Mouse (Mus musculus) midbrain, embryonic 15.5 days (tissue): ENCODE results near the gene Zc3h18. TPM values are rescaled to one million over a fixed set of nuclear protein-coding genes. Genes with fewer than 3 reads are reported as not detected.

Source experiments
- ATAC-seq: fragments of 200-750 bp; cut with Nextera tagmentation; replicated peaks from 2 replicates; pipeline ENCODE4 v1.8.0; 2017; ENCODE audit warnings: moderate TSS enrichment
- H3K27ac ChIP-seq: fragments of 300-500 bp; sonication (generic); 2 replicates; pipeline ENCODE4 v1.5.1; 2015; ENCODE audit warnings: mild to moderate bottlenecking, inconsistent platforms
- H3K27me3 ChIP-seq: fragments of 300-500 bp; sonication (generic); replicated peaks from 2 replicates; pipeline ENCODE4 v1.6.1; 2015; ENCODE audit warnings: inconsistent platforms
- H3K36me3 ChIP-seq: fragments of 300-500 bp; sonication (generic); replicated peaks from 2 replicates; pipeline ENCODE4 v1.6.1; 2015; ENCODE audit warnings: inconsistent platforms
- H3K4me1 ChIP-seq: fragments of 300-500 bp; sonication (generic); 2 replicates; pipeline ENCODE4 v1.6.1; 2015; ENCODE audit warnings: inconsistent platforms
- H3K4me2 ChIP-seq: fragments of 300-500 bp; sonication (generic); 2 replicates; pipeline ENCODE4 v1.6.1; 2015; ENCODE audit warnings: inconsistent platforms, mild to moderate bottlenecking, moderate library complexity
- H3K4me3 ChIP-seq: fragments of 300-500 bp; sonication (generic); 2 replicates; pipeline ENCODE4 v1.5.1; 2015; ENCODE audit warnings: mild to moderate bottlenecking, inconsistent platforms
- H3K9ac ChIP-seq: fragments of 300-500 bp; sonication (generic); 2 replicates; pipeline ENCODE4 v1.6.1; 2015; ENCODE audit warnings: mild to moderate bottlenecking, inconsistent platforms
- H3K9me3 ChIP-seq: fragments of 300-500 bp; sonication (generic); 2 replicates; pipeline ENCODE4 v1.6.1; 2016; ENCODE audit warnings: inconsistent platforms
- WGBS: fragments of 180-500 bp; shearing (Covaris S2); methylation state at CpG from one replicate; pipeline ENCODE4 v1.1.7; 2015; ENCODE audit warnings: mixed read lengths; 5-methylcytosine and 5-hydroxymethylcytosine counted together
- polyA plus RNA-seq: library from polyadenylated mRNA; unstranded; fragments of >200 nt; fragmentation: Nextera tagmentation; extraction: Ambion mirVana; gene quantifications from 2 replicates; pipeline ENCODE4 v1.2.1, GENCODE M21; 2015

Zc3h18 gene
- polyA plus RNA-seq, 1 experiment from 2014 or later = 38.9 TPM

GRCm38 (mm10) chr8:122433269-122433905, 57.0 kb downstream of the Zc3h18 start:
- H3K9ac ChIP-seq = no peak overlapping the region
- H3K4me1 ChIP-seq = peaks cover 13% of the 10 kb centered on the region
- no peak overlapping the region for H3K27ac ChIP-seq
- ATAC-seq = peak; percentile 25; the same call in 1 of the 2 replicates
- H3K4me3 ChIP-seq = no peak overlapping the region
- no peak overlapping the region for H3K4me2 ChIP-seq
- H3K36me3 ChIP-seq = peaks cover 26% of the 10 kb centered on the region
- WGBS = 70% methylated on average over 11 of the region's 11 CpGs
- no peaks in the 10 kb centered on the region for H3K9me3 ChIP-seq
- H3K27me3 ChIP-seq = no peaks in the 10 kb centered on the region

GRCm38 (mm10) chr8:122435375-122435774, 59.0 kb downstream of the Zc3h18 start:
- no peak for ATAC-seq
- 92% methylated on average over 6 of the region's 6 CpGs for WGBS
- Histone ChIP-seq H3K9me3 (no peaks in the 10 kb centered on the region), H3K4me3 (no peak overlapping the region), H3K27ac (no peak overlapping the region), H3K27me3 (no peaks in the 10 kb centered on the region), H3K4me2 (no peak overlapping the region), H3K9ac (no peak overlapping the region), H3K36me3 (peaks cover 26% of the 10 kb centered on the region), H3K4me1 (peaks cover 13% of the 10 kb centered on the region)

DNA sequence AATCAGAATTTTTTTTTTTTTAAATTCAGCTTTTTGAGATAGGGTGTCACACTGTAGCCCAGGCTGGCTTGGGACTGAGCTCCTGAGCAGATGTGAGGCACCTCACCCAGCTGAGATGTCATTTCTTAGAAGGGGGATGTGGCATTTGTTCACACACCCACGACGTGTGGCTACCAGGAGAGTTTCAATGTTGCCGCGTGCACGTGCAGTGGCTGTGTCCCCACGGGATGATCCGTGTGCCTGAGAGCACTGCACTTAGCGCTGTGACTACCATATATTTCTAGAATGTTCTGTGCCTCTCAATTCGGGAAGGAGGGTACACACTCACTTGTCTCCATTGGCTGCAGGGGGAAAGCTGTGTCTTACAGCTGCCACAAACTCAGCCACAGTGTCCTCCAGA, 59.7 kb downstream of the Zc3h18 start:
- no peak overlapping the region for H3K9ac ChIP-seq
- no peaks in the 10 kb centered on the region for H3K27me3 ChIP-seq
- no peak overlapping the region for H3K27ac ChIP-seq
- H3K4me2 ChIP-seq = no peak overlapping the region
- H3K9me3 ChIP-seq = no peaks in the 10 kb centered on the region
- H3K4me3 ChIP-seq = no peak overlapping the region
- ATAC-seq = no peak
- H3K4me1 ChIP-seq = peaks cover 13% of the 10 kb centered on the region
- peaks cover 26% of the 10 kb centered on the region for H3K36me3 ChIP-seq
- WGBS = 94% methylated on average over 9 of the region's 9 CpGs

DNA sequence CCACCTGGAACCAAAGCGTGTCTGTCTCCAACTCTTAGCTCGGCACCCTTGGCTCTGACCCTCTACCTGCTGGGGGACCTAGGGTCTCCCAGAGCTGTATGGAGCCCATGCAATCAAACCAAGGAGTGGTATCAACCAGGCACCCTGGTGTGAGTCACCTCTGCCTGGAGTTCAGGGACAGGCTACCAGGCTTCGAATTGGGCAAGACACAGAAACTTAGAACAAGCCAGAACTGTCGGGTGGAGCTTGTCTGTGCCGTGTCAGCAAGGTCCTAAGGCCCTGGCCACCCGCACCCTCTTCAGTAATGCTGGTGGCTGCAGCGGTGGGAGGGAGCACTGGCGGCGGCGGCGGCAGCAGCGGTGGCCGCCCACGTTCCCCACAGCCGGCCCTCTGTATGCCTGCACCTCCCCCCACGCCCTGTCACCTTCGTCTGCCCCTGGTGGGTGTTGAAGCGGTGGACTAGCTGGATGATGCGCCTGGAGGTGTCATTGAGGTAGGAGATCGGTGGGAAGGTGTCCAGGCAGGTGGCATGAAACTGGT, 60.2 kb downstream of the Zc3h18 start:
- ATAC-seq = no peak
- H3K36me3 ChIP-seq = peaks cover 26% of the 10 kb centered on the region
- no peak overlapping the region for H3K27ac ChIP-seq
- H3K4me2 ChIP-seq = no peak overlapping the region
- peaks cover 12% of the 10 kb centered on the region for H3K4me1 ChIP-seq
- WGBS = 88% methylated on average over 20 of the region's 20 CpGs
- no peak overlapping the region for H3K9ac ChIP-seq
- no peaks in the 10 kb centered on the region for H3K9me3 ChIP-seq
- H3K4me3 ChIP-seq = no peak overlapping the region
- no peaks in the 10 kb centered on the region for H3K27me3 ChIP-seq

DNA sequence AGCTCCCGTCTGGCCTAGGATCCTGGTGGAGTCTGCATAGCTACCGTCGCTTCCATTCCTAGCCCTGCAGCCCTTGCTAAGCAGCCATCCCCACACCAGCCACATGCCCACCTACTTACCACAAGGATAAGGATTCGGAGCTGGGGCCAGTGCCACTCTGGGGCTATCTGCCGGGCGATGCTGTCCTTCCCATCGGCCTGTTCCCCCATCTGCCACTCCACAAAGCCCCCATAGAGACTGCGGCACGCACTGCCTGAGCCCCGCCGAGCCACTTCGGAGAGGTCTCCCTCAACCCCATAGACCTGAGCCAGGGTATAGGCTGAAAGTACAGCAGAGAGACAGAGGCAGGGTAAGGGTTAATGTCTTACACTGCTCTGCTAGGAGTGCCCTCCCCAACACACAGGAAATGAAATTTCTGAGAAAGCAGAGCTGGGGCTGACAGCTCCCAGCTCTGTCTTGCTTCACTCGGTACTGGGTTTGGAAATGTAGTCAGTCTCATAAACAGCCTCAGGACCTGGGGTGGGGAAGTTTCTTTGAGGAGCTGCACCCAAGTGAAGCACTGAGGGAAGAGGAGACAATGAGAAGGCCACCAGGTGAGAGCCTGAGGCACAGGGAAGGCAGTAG, 61.4 kb downstream of the Zc3h18 start:
- H3K27ac ChIP-seq = no peak overlapping the region
- peaks cover 12% of the 10 kb centered on the region for H3K4me1 ChIP-seq
- WGBS = 91% methylated on average over 13 of the region's 13 CpGs
- H3K9ac ChIP-seq = no peak overlapping the region
- no peak overlapping the region for H3K4me2 ChIP-seq
- ATAC-seq = no peak
- H3K4me3 ChIP-seq = no peak overlapping the region
- no peaks in the 10 kb centered on the region for H3K9me3 ChIP-seq
- no peaks in the 10 kb centered on the region for H3K27me3 ChIP-seq
- peaks cover 26% of the 10 kb centered on the region for H3K36me3 ChIP-seq

DNA sequence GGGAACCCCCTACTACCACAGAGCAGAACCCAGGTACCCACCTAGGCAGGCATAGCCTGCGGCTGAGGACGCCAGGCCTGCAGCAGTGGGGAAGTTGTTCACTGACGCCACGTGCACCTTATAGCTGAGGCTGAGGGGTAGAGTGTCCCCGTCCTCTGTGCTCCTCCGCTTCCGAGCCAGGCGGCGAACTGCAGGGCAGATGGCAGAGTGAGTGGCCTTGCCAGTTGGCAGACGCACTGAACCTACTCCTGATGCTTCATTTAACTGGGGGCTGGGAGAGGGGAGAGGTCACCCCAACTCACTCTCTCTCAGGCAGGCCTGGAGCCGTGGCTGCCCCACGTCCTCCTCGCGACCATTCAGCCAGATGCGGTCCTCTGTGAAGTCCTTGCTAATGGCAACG, 62.9 kb downstream of the Zc3h18 start:
- 95% methylated on average over 16 of the region's 16 CpGs for WGBS
- no peak for ATAC-seq
- no peaks in the 10 kb centered on the region for H3K27me3 ChIP-seq
- no peaks in the 10 kb centered on the region for H3K9me3 ChIP-seq
- no peak overlapping the region for H3K4me2 ChIP-seq
- no peak overlapping the region for H3K4me3 ChIP-seq
- peaks cover 25% of the 10 kb centered on the region for H3K36me3 ChIP-seq
- H3K4me1 ChIP-seq = peaks cover 14% of the 10 kb centered on the region
- no peak overlapping the region for H3K27ac ChIP-seq
- H3K9ac ChIP-seq = no peak overlapping the region

GRCm38 (mm10) chr8:122441326-122441725, 64.9 kb downstream of the Zc3h18 start:
- Histone ChIP-seq H3K4me2 (no peak overlapping the region), H3K36me3 (peaks cover 12% of the 10 kb centered on the region; the same call in 1 of the 2 replicates), H3K9me3 (no peaks in the 10 kb centered on the region), H3K4me3 (no peak overlapping the region), H3K9ac (no peak overlapping the region), H3K27me3 (no peaks in the 10 kb centered on the region), H3K27ac (no peak overlapping the region), H3K4me1 (peaks cover 30% of the 10 kb centered on the region)
- 95% methylated on average over 1 of the region's 1 CpGs for WGBS
- no peak for ATAC-seq

DNA sequence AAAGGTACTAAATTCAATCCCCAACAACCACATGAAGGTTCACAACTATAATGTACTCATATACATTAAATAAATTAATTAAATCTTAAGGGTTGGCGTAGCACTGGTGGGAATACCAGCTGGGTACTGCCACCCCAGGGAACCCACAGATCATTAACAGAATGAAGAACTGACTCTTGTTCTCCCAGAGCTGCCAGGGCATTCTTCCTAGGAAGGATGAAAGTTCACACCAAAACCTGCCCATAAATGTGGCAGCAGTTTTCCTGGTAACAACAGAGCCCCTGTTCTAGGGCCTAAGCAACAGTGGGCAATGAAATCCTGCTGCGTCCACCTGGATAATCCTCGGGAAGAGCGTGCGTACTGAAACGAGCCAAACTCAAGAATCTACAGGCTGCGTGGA, 65.9 kb downstream of the Zc3h18 start:
- H3K4me1 ChIP-seq = peaks cover 30% of the 10 kb centered on the region
- H3K27me3 ChIP-seq = no peaks in the 10 kb centered on the region
- peak overlapping the region; percentile 79 for H3K9ac ChIP-seq
- H3K4me3 ChIP-seq = peak overlapping the region; percentile 78
- H3K4me2 ChIP-seq = peak overlapping the region; percentile 92
- peaks cover 7% of the 10 kb centered on the region; the same call in 1 of the 2 replicates for H3K36me3 ChIP-seq
- 12% methylated on average over 7 of the region's 7 CpGs for WGBS
- peak overlapping the region; percentile 87 for H3K27ac ChIP-seq
- no peak for ATAC-seq
- H3K9me3 ChIP-seq = no peaks in the 10 kb centered on the region

DNA sequence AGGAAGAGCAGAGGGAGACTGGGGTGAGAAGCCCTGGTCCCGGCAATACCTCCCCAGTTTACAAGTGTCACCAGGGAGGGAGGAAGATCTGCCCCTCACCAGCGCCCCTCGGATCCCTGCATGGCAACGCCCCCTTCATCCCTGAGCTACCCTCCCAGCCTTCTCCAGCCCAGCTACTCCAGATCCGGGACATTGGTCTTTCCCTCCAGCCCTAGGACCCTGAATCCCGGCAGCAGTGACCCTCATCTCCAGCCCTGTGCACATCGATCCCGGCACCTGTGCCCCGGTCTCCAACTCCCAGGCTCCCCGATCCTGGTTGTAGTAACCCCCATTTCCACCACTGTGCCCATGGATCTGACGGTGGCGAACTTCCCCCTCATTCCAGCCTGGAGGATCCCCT, 66.4 kb downstream of the Zc3h18 start:
- H3K36me3 ChIP-seq = peaks cover 5% of the 10 kb centered on the region; the same call in 1 of the 2 replicates
- under 1% methylated on average over 12 of the region's 12 CpGs for WGBS
- peaks cover 30% of the 10 kb centered on the region for H3K4me1 ChIP-seq
- peak overlapping the region; percentile 92 for H3K4me2 ChIP-seq
- peak; percentile 25 for ATAC-seq
- H3K27me3 ChIP-seq = no peaks in the 10 kb centered on the region
- H3K9ac ChIP-seq = peak overlapping the region; percentile 79
- H3K4me3 ChIP-seq = peak overlapping the region; percentile 78
- no peaks in the 10 kb centered on the region for H3K9me3 ChIP-seq
- peak overlapping the region; percentile 87 for H3K27ac ChIP-seq

DNA sequence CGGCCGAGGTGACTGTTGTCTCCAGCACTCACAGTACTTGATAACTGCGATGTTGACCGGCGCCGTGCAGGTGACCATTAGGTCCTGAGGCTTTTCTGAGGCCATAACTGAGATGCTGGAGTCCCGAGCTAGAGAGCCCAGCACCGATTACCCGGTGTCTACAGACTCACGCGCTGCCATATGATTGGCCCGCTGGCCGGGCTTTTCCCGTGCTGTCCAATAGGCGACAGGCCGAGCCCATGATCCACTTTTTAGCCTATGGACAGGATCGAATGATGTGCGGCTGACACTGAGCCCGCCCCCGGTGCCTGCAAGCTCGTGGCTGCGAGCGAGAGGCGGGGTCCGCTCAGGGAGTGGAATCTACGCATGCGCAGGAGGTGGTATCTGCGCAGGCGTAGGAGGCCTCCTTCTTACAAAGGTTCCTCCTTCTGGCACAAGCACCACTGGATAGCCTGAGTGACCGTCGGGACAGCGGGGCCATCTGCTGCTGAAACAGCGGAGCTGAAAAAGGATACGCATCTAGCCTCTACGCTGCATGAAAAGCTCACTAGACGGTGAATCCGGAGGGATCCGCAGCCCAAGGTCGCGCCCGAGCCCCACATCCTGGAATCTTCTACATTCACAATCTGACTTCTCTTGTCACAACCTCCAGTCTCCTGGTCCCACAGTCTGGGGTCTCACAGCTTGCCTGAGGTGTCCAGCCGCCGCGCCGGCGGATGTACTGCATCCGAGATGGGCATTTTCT, 67.0 kb downstream of the Zc3h18 start, which contains the start of gene Mvd:
Mvd (minus strand) TSS at position 161 of the 745 bp plus-strand sequence.
- Histone ChIP-seq H3K27ac (peak within 1 kb of the TSS; percentile 98), H3K9me3 (no peaks in the 10 kb centered on the region), H3K4me3 (peak within 1 kb of the TSS; percentile 78), H3K9ac (peak within 1 kb of the TSS; percentile 94), H3K4me2 (peak within 1 kb of the TSS; percentile 92), H3K4me1 (peaks cover 30% of the 10 kb centered on the region), H3K27me3 (no peaks in the 10 kb centered on the region), H3K36me3 (no peaks in the 10 kb centered on the region; the same call in 1 of the 2 replicates)
- under 1% methylated on average over 47 of the region's 47 CpGs for WGBS
- peak; percentile 98 for ATAC-seq

- 9% methylated on average over 19 of the region's 19 CpGs for WGBS
- Histone ChIP-seq H3K27me3 (no peaks in the 10 kb centered on the region), H3K9ac (peak overlapping the region; percentile 94), H3K9me3 (no peaks in the 10 kb centered on the region), H3K36me3 (no peaks in the 10 kb centered on the region; the same call in 1 of the 2 replicates), H3K4me2 (peak overlapping the region; percentile 72), H3K4me1 (peaks cover 30% of the 10 kb centered on the region), H3K4me3 (peak overlapping the region; percentile 78), H3K27ac (peak overlapping the region; percentile 98)
- ATAC-seq = peak; percentile 25; the same call in 1 of the 2 replicates
These were observed 67.8 kb downstream of the Zc3h18 start for GRCm38 (mm10) chr8:122444058-122444748.
